ENCODE assay signal across 8 mouse cellular contexts in genomic region chr7:29280801-29281200, GRCm38 (mm10). TPM values are rescaled to one million over a fixed set of nuclear protein-coding genes. Genes with fewer than 3 reads are reported as not detected.
DNase-seq lines count a peak whose midpoint lies in the region; ATAC-seq and TF ChIP-seq lines count a peak whose summit lies in the region.

No protein-coding gene starts in this region.

- H3K9ac ChIP-seq in lung, embryonic 14.5 days = peak overlapping the region; percentile 64
- no peak overlapping the region for H3K9ac ChIP-seq in embryonic facial prominence, embryonic 15.5 days
- H3K9ac ChIP-seq in intestine, embryonic 16.5 days (ENCODE audit: low read depth, low read length) = peak overlapping the region; percentile 91
- peak overlapping the region; percentile 54 for H3K9ac ChIP-seq in neural tube, embryonic 14.5 days (replicated peaks; ENCODE audit: low read depth, low read length)

- intact Hi-C loops in left cerebral cortex, postnatal 4 days (cut with DNase I) = no loop called here

- no peak for TF ChIP-seq CTCF in lung, embryonic 14.5 days (IDR thresholded peaks at IDR 0.05; ENCODE audit: low read depth)

- H3K27ac ChIP-seq in lung, embryonic 14.5 days (ENCODE audit: low read depth) = no peak overlapping the region
- no peak overlapping the region for H3K27ac ChIP-seq in embryonic facial prominence, embryonic 15.5 days (replicated peaks)
- peak overlapping the region; percentile 92 for H3K27ac ChIP-seq in intestine, embryonic 16.5 days (ENCODE audit: low read length)
- H3K27ac ChIP-seq in neural tube, embryonic 14.5 days (ENCODE audit: low read depth, low read length) = no peak overlapping the region

- H3K4me1 ChIP-seq in lung, embryonic 14.5 days (ENCODE audit: insufficient read depth) = no peaks in the 10 kb centered on the region
- H3K4me1 ChIP-seq in embryonic facial prominence, embryonic 15.5 days = peaks cover 30% of the 10 kb centered on the region
- H3K4me1 ChIP-seq in intestine, embryonic 16.5 days (ENCODE audit: control insufficient read depth, insufficient read depth, low read length) = peaks cover 33% of the 10 kb centered on the region
- H3K4me1 ChIP-seq in neural tube, embryonic 14.5 days (ENCODE audit: control insufficient read depth, insufficient read depth, low read length) = peaks cover 11% of the 10 kb centered on the region; the same call in 1 of the 2 replicates

- H3K4me3 ChIP-seq in lung, embryonic 14.5 days (ENCODE audit: low read depth, low read length) = peak overlapping the region; percentile 58
- H3K4me3 ChIP-seq in embryonic facial prominence, embryonic 15.5 days (replicated peaks) = peak overlapping the region; percentile 61
- H3K4me3 ChIP-seq in intestine, embryonic 16.5 days (ENCODE audit: low read length) = peak overlapping the region; percentile 75
- peak overlapping the region; percentile 62 for H3K4me3 ChIP-seq in neural tube, embryonic 14.5 days (ENCODE audit: low read depth, low read length)

- peak overlapping the region; percentile 92 for H3K4me2 ChIP-seq in lung, embryonic 14.5 days
- H3K4me2 ChIP-seq in embryonic facial prominence, embryonic 15.5 days (replicated peaks) = peak overlapping the region; percentile 99
- peak overlapping the region; percentile 90 for H3K4me2 ChIP-seq in intestine, embryonic 16.5 days (ENCODE audit: low read depth, low read length)
- peak overlapping the region; percentile 92 for H3K4me2 ChIP-seq in neural tube, embryonic 14.5 days (ENCODE audit: low read depth, low read length)

- no peaks in the 10 kb centered on the region for H3K36me3 ChIP-seq in lung, embryonic 14.5 days (ENCODE audit: insufficient read depth)
- H3K36me3 ChIP-seq in embryonic facial prominence, embryonic 15.5 days = no peaks in the 10 kb centered on the region
- no peaks in the 10 kb centered on the region for H3K36me3 ChIP-seq in intestine, embryonic 16.5 days (ENCODE audit: control insufficient read depth, insufficient read depth, low read length)
- H3K36me3 ChIP-seq in neural tube, embryonic 14.5 days (ENCODE audit: control insufficient read depth, insufficient read depth, low read length) = no peaks in the 10 kb centered on the region

- peaks cover 29% of the 10 kb centered on the region for H3K27me3 ChIP-seq in lung, embryonic 14.5 days (ENCODE audit: insufficient read depth, low read length)
- peaks cover 27% of the 10 kb centered on the region for H3K27me3 ChIP-seq in embryonic facial prominence, embryonic 15.5 days
- H3K27me3 ChIP-seq in intestine, embryonic 16.5 days (replicated peaks; ENCODE audit: control insufficient read depth, insufficient read depth, low read length) = no peaks in the 10 kb centered on the region
- peaks cover 18% of the 10 kb centered on the region; the same call in 1 of the 2 replicates for H3K27me3 ChIP-seq in neural tube, embryonic 14.5 days (ENCODE audit: control insufficient read depth, insufficient read depth, low read length)

- DNase-seq in lung, embryonic 14.5 days = no peak
- DNase-seq in lung, adult 18-20 months = no peak
- DNase-seq in left cerebral cortex, postnatal 4 days = no peak
- no peak for DNase-seq in layer of hippocampus, adult 8-10 months (ENCODE audit: low spot score in 2 of 2)
- DNase-seq in layer of hippocampus, postnatal 14 days (ENCODE audit: low spot score in 2 of 2) = no peak

- no peak for ATAC-seq in lung, embryonic 14.5 days (ENCODE audit: insufficient read depth)
- no peak for ATAC-seq in embryonic facial prominence, embryonic 15.5 days (ENCODE audit: insufficient number of reproducible peaks, low FRiP score, low TSS enrichment, low read depth)
- peak; percentile 9; the same call in 1 of the 2 replicates for ATAC-seq in intestine, embryonic 16.5 days
- ATAC-seq in neural tube, embryonic 14.5 days (ENCODE audit: low read depth) = no peak

- WGBS in lung, embryonic 14.5 days = 12% methylated on average over 13 of the region's 13 CpGs
- 9% methylated on average over 13 of the region's 13 CpGs for WGBS in embryonic facial prominence, embryonic 15.5 days
- 11% methylated on average over 13 of the region's 13 CpGs for WGBS in intestine, embryonic 16.5 days
- WGBS in neural tube, embryonic 14.5 days = 8% methylated on average over 13 of the region's 13 CpGs

- no peaks in the 10 kb centered on the region for H3K9me3 ChIP-seq in lung, embryonic 14.5 days (ENCODE audit: low read depth, low read length)
- H3K9me3 ChIP-seq in embryonic facial prominence, embryonic 15.5 days (replicated peaks) = no peaks in the 10 kb centered on the region
- no peaks in the 10 kb centered on the region for H3K9me3 ChIP-seq in intestine, embryonic 16.5 days (ENCODE audit: control insufficient read depth, low read length)
- H3K9me3 ChIP-seq in neural tube, embryonic 14.5 days (ENCODE audit: control insufficient read depth, low read length) = no peaks in the 10 kb centered on the region

RNA-seq across cellular contexts. Expression of gene Spint2, which starts 0.9 kb away (rescaled TPM):
- polyA plus RNA-seq in lung, embryonic 14.5 days (2014; fragmentation: Nextera tagmentation; extraction: Ambion mirVana) = 243 and 265 TPM in 2 replicates
- 212 and 261 TPM in 2 replicates for polyA plus RNA-seq in embryonic facial prominence, embryonic 15.5 days (2015; fragmentation: Nextera tagmentation; extraction: Ambion mirVana)
- 626 and 672 TPM in 2 replicates for polyA plus RNA-seq in intestine, embryonic 16.5 days (2015; fragmentation: Nextera tagmentation; extraction: Ambion mirVana)
- 46.9 and 62.4 TPM in 2 replicates for polyA plus RNA-seq in neural tube, embryonic 14.5 days (2014; fragmentation: Nextera tagmentation; extraction: Ambion mirVana)
- 10 to 100 TPM; 23.8 to 34.4 TPM for total RNA-seq in left cerebral cortex, postnatal 4 days (2021)
- total RNA-seq in layer of hippocampus, adult 8-10 months (2022) = 10 to 100 TPM; 22.3 to 30.6 (median 25.9) TPM
- 10 to 100 TPM; 16.0 to 27.0 TPM for total RNA-seq in layer of hippocampus, postnatal 14 days (2021)

RNA-seq across cellular contexts. Expression of gene Ppp1r14a, which starts 8.3 kb away (rescaled TPM):
- polyA plus RNA-seq in lung, embryonic 14.5 days (2014; fragmentation: Nextera tagmentation; extraction: Ambion mirVana) = 114 and 127 TPM in 2 replicates
- polyA plus RNA-seq in embryonic facial prominence, embryonic 15.5 days (2015; fragmentation: Nextera tagmentation; extraction: Ambion mirVana) = 17.3 and 18.1 TPM in 2 replicates
- polyA plus RNA-seq in intestine, embryonic 16.5 days (2015; fragmentation: Nextera tagmentation; extraction: Ambion mirVana) = 40.8 and 45.2 TPM in 2 replicates
- polyA plus RNA-seq in neural tube, embryonic 14.5 days (2014; fragmentation: Nextera tagmentation; extraction: Ambion mirVana) = 1.8 and 3.6 TPM in 2 replicates
- 1 to 10 TPM; 1.5 to 1.9 TPM for total RNA-seq in left cerebral cortex, postnatal 4 days (2021)
- 10 to 100 TPM; 25.8 to 40.8 (median 33.5) TPM for total RNA-seq in layer of hippocampus, adult 8-10 months (2022)
- total RNA-seq in layer of hippocampus, postnatal 14 days (2021) = 10 to 100 TPM; 10.8 to 11.0 TPM

RNA-seq across cellular contexts. Expression of gene Dpf1, which starts 22.9 kb away (rescaled TPM):
- 13.5 and 14.7 TPM in 2 replicates for polyA plus RNA-seq in lung, embryonic 14.5 days (2014; fragmentation: Nextera tagmentation; extraction: Ambion mirVana)
- polyA plus RNA-seq in embryonic facial prominence, embryonic 15.5 days (2015; fragmentation: Nextera tagmentation; extraction: Ambion mirVana) = 14.4 and 20.4 TPM in 2 replicates
- polyA plus RNA-seq in intestine, embryonic 16.5 days (2015; fragmentation: Nextera tagmentation; extraction: Ambion mirVana) = 6.2 and 6.8 TPM in 2 replicates
- polyA plus RNA-seq in neural tube, embryonic 14.5 days (2014; fragmentation: Nextera tagmentation; extraction: Ambion mirVana) = 190 and 228 TPM in 2 replicates
- 100 to 1,000 TPM; 222 to 228 TPM for total RNA-seq in left cerebral cortex, postnatal 4 days (2021)
- total RNA-seq in layer of hippocampus, adult 8-10 months (2022) = 100 to 1,000 TPM in 2 of 4 experiments, 10 to 100 TPM in 2; 91.6 to 116 (median 104) TPM
- 100 to 1,000 TPM in 1 of 2 experiments, 10 to 100 TPM in 1; 96.1 to 111 TPM for total RNA-seq in layer of hippocampus, postnatal 14 days (2021)

RNA-seq across cellular contexts. Expression of gene 2200002D01Rik, which starts 32.5 kb away (rescaled TPM):
- polyA plus RNA-seq in lung, embryonic 14.5 days (2014; fragmentation: Nextera tagmentation; extraction: Ambion mirVana) = 4.6 and 4.7 TPM in 2 replicates
- 11.5 and 12.2 TPM in 2 replicates for polyA plus RNA-seq in embryonic facial prominence, embryonic 15.5 days (2015; fragmentation: Nextera tagmentation; extraction: Ambion mirVana)
- 261 and 264 TPM in 2 replicates for polyA plus RNA-seq in intestine, embryonic 16.5 days (2015; fragmentation: Nextera tagmentation; extraction: Ambion mirVana)
- polyA plus RNA-seq in neural tube, embryonic 14.5 days (2014; fragmentation: Nextera tagmentation; extraction: Ambion mirVana) = 0.50 and 0.75 TPM in 2 replicates
- under 1 TPM in 1 of 2 experiments, not detected in 1; 0.80 TPM for total RNA-seq in left cerebral cortex, postnatal 4 days (2021)
- total RNA-seq in layer of hippocampus, adult 8-10 months (2022) = 1 to 10 TPM in 1 of 4 experiments, under 1 TPM in 2, not detected in 1; 0.52 to 1.2 (median 0.92) TPM
- not detected for total RNA-seq in layer of hippocampus, postnatal 14 days (2021)

RNA-seq across cellular contexts. Expression of gene Yif1b, which starts 42.7 kb away (rescaled TPM):
- polyA plus RNA-seq in lung, embryonic 14.5 days (2014; fragmentation: Nextera tagmentation; extraction: Ambion mirVana) = 121 and 123 TPM in 2 replicates
- polyA plus RNA-seq in embryonic facial prominence, embryonic 15.5 days (2015; fragmentation: Nextera tagmentation; extraction: Ambion mirVana) = 121 TPM in 2 replicates
- 83.1 and 83.7 TPM in 2 replicates for polyA plus RNA-seq in intestine, embryonic 16.5 days (2015; fragmentation: Nextera tagmentation; extraction: Ambion mirVana)
- polyA plus RNA-seq in neural tube, embryonic 14.5 days (2014; fragmentation: Nextera tagmentation; extraction: Ambion mirVana) = 95.3 and 104 TPM in 2 replicates
- 10 to 100 TPM; 35.9 to 38.1 TPM for total RNA-seq in left cerebral cortex, postnatal 4 days (2021)
- 10 to 100 TPM; 43.8 to 51.5 (median 49.0) TPM for total RNA-seq in layer of hippocampus, adult 8-10 months (2022)
- 10 to 100 TPM; 42.3 to 49.5 TPM for total RNA-seq in layer of hippocampus, postnatal 14 days (2021)
